Mouse (Mus musculus) small intestine, adult 2 months (tissue): ENCODE data around the gene Btg2. TPM values are rescaled to one million over a fixed set of nuclear protein-coding genes. Genes with fewer than 3 reads are reported as not detected.

Source experiments
- H3K27ac ChIP-seq: fragments of 200-500 bp; 2 replicates; pipeline ENCODE4 v1.5.1; 2012; ENCODE audit warnings: low read depth, low read length, control low read depth, inconsistent platforms; ENCODE audit not compliant: insufficient read depth
- H3K27me3 ChIP-seq: fragments of 200-500 bp; 2 replicates; pipeline ENCODE4 v1.6.1; 2012; ENCODE audit warnings: mild to moderate bottlenecking, moderate library complexity, low read length, inconsistent platforms; ENCODE audit not compliant: control insufficient read depth, insufficient read depth
- H3K36me3 ChIP-seq: fragments of 200-500 bp; 2 replicates; pipeline ENCODE4 v1.6.1; 2012; ENCODE audit warnings: mild to moderate bottlenecking, low read length, control low read depth, inconsistent platforms; ENCODE audit not compliant: control insufficient read depth, insufficient read depth
- H3K4me1 ChIP-seq: fragments of 200-500 bp; 2 replicates; pipeline ENCODE4 v1.6.1; 2012; ENCODE audit warnings: low read length, inconsistent platforms, mixed read lengths; ENCODE audit not compliant: control insufficient read depth, insufficient read depth, insufficient read length
- H3K4me3 ChIP-seq: fragments of 200-500 bp; 2 replicates; pipeline ENCODE4 v1.5.1; 2012; ENCODE audit warnings: low read depth, mild to moderate bottlenecking, control low read depth, inconsistent platforms, low read length, moderate library complexity
- CTCF ChIP-seq: fragments of 200-500 bp; IDR thresholded peaks from 2 replicates; pipeline ENCODE4 v1.5.1; 2012; ENCODE audit warnings: low read depth, mild to moderate bottlenecking, control low read depth, inconsistent platforms, low read length, moderate library complexity, mixed read lengths; ENCODE audit not compliant: insufficient replicate concordance, insufficient read length; ENCODE audit errors: extremely low read depth
- POLR2A ChIP-seq: fragments of 200-500 bp; IDR thresholded peaks from 2 replicates; pipeline ENCODE4 v1.6.1; 2012; ENCODE audit warnings: low read depth, mild to moderate bottlenecking, control low read depth, inconsistent platforms, low read length, moderate library complexity
- WGBS: fragments of 180-500 bp; shearing (Covaris S2); methylation state at CpG from one replicate; pipeline ENCODE4 v1.1.7; 2018; 5-methylcytosine and 5-hydroxymethylcytosine counted together
- polyA plus RNA-seq: library from polyadenylated mRNA; depleted of rRNA; stranded (reverse); fragments of >200 nt; gene quantifications from 2 replicates; pipeline ENCODE4 v1.2.3, GENCODE M21; 2012

Gene Btg2
- polyA plus RNA-seq, 1 experiment, result 73.7 TPM

GRCm38 (mm10) chr1:134097956-134098725, 19.2 kb upstream of the Btg2 start:
- H3K4me3 ChIP-seq, result peak overlapping the region; percentile 55; the same call in 1 of the 2 replicates
- TF ChIP-seq POLR2A (no peak), CTCF (no peak)
- no peaks in the 10 kb centered on the region for H3K27me3 ChIP-seq
- no peaks in the 10 kb centered on the region for H3K36me3 ChIP-seq
- H3K27ac ChIP-seq, result peak overlapping the region; percentile 94
- 33% methylated on average over 13 of the region's 13 CpGs for WGBS
- peaks cover 55% of the 10 kb centered on the region for H3K4me1 ChIP-seq

- TF ChIP-seq CTCF (no peak), POLR2A (no peak)
- Histone ChIP-seq H3K36me3 (no peaks in the 10 kb centered on the region), H3K27me3 (no peaks in the 10 kb centered on the region), H3K4me1 (peaks cover 61% of the 10 kb centered on the region), H3K27ac (peak overlapping the region; percentile 94), H3K4me3 (no peak overlapping the region)
- 31% methylated on average over 7 of the region's 7 CpGs for WGBS
These were observed 18.3 kb upstream of the Btg2 start for GRCm38 (mm10) chr1:134097080-134097855.

GRCm38 (mm10) chr1:134096264-134096934, 17.5 kb upstream of the Btg2 start:
- WGBS, result 10% methylated on average over 14 of the region's 14 CpGs
- TF ChIP-seq POLR2A (no peak), CTCF (no peak)

GRCm38 (mm10) chr1:134095721-134096120, 16.8 kb upstream of the Btg2 start:
- WGBS, result 59% methylated on average over 4 of the region's 4 CpGs
- TF ChIP-seq CTCF (no peak), POLR2A (no peak)
- no peaks in the 10 kb centered on the region for H3K36me3 ChIP-seq
- peaks cover 64% of the 10 kb centered on the region for H3K4me1 ChIP-seq
- peak overlapping the region; percentile 94 for H3K27ac ChIP-seq
- H3K27me3 ChIP-seq, result no peaks in the 10 kb centered on the region
- no peak overlapping the region for H3K4me3 ChIP-seq

More at GRCm38 (mm10) chr1:134096264-134096934, 17.5 kb upstream of the Btg2 start:
- Histone ChIP-seq H3K36me3 (no peaks in the 10 kb centered on the region), H3K27ac (peak overlapping the region; percentile 94), H3K27me3 (no peaks in the 10 kb centered on the region), H3K4me1 (peaks cover 63% of the 10 kb centered on the region), H3K4me3 (no peak overlapping the region)

GRCm38 (mm10) chr1:134095033-134095612, 16.2 kb upstream of the Btg2 start:
- peak overlapping the region; percentile 94 for H3K27ac ChIP-seq

GRCm38 (mm10) chr1:134093771-134094526, 15.0 kb upstream of the Btg2 start:
- no peaks in the 10 kb centered on the region for H3K36me3 ChIP-seq
- WGBS, result 58% methylated on average over 13 of the region's 13 CpGs
- H3K27ac ChIP-seq, result peak overlapping the region; percentile 97
- peak overlapping the region; percentile 70 for H3K4me3 ChIP-seq
- peaks cover 59% of the 10 kb centered on the region for H3K4me1 ChIP-seq
- no peak for TF ChIP-seq POLR2A
- no peak for TF ChIP-seq CTCF
- H3K27me3 ChIP-seq, result no peaks in the 10 kb centered on the region

More at GRCm38 (mm10) chr1:134095033-134095612, 16.2 kb upstream of the Btg2 start:
- Histone ChIP-seq H3K4me3 (no peak overlapping the region), H3K27me3 (no peaks in the 10 kb centered on the region), H3K36me3 (no peaks in the 10 kb centered on the region), H3K4me1 (peaks cover 64% of the 10 kb centered on the region)
- TF ChIP-seq CTCF (no peak), POLR2A (no peak)
- WGBS, result 54% methylated on average over 7 of the region's 7 CpGs
